Mouse (Mus musculus) kidney, postnatal 0 days (tissue): ENCODE results near the gene Ippk. TPM values are rescaled to one million over a fixed set of nuclear protein-coding genes. Genes with fewer than 3 reads are reported as not detected.

Experiments used
- ATAC-seq: fragments of 200-750 bp; cut with Nextera tagmentation; replicated peaks from 2 replicates; pipeline ENCODE4 v1.8.0; 2017; ENCODE audit warnings: low read depth, moderate number of reproducible peaks, moderate TSS enrichment, moderate library complexity; ENCODE audit not compliant: low FRiP score
- DNase-seq: peaks from one replicate; pipeline ENCODE4 v3.0.0-alpha.2; 2016; ENCODE audit warnings: low spot score
- H3K27ac ChIP-seq: fragments of 300-500 bp; sonication (generic); 2 replicates; pipeline ENCODE4 v1.5.1; 2014; ENCODE audit warnings: mild to moderate bottlenecking
- H3K27me3 ChIP-seq: fragments of 300-500 bp; sonication (generic); 2 replicates; pipeline ENCODE4 v1.6.1; 2014; ENCODE audit warnings: low read length, mixed read lengths; ENCODE audit not compliant: insufficient read depth
- H3K36me3 ChIP-seq: fragments of 300-500 bp; sonication (generic); 2 replicates; pipeline ENCODE4 v1.6.1; 2014; ENCODE audit warnings: low read length, mixed read lengths; ENCODE audit not compliant: insufficient read depth
- H3K4me1 ChIP-seq: fragments of 300-500 bp; sonication (generic); replicated peaks from 2 replicates; pipeline ENCODE4 v1.6.1; 2014; ENCODE audit warnings: antibody characterized with exemption, low read length, mixed read lengths; ENCODE audit not compliant: insufficient read depth
- H3K4me2 ChIP-seq: fragments of 300-500 bp; sonication (generic); 2 replicates; pipeline ENCODE4 v1.6.1; 2014; ENCODE audit warnings: mild to moderate bottlenecking, low read length, moderate library complexity, mixed read lengths
- H3K4me3 ChIP-seq: fragments of 300-500 bp; sonication (generic); replicated peaks from 2 replicates; pipeline ENCODE4 v1.5.1; 2014; ENCODE audit warnings: low read depth, low read length
- H3K9ac ChIP-seq: fragments of 300-500 bp; sonication (generic); 2 replicates; pipeline ENCODE4 v1.6.1; 2014; ENCODE audit warnings: low read depth, low read length
- H3K9me3 ChIP-seq: fragments of 300-500 bp; sonication (generic); replicated peaks from 2 replicates; pipeline ENCODE4 v1.6.1; 2016; ENCODE audit warnings: low read length, inconsistent platforms, mixed read lengths
- CTCF ChIP-seq: IDR thresholded peaks from 2 replicates; pipeline ENCODE4 v1.5.1; 2016; ENCODE audit warnings: antibody characterized with exemption, low read depth, mild to moderate bottlenecking, moderate library complexity
- WGBS: fragments of 180-500 bp; shearing (Covaris S2); extraction: QIAGEN DNeasy Blood & Tissue Kit; methylation state at CpG from one replicate; pipeline ENCODE4 v1.1.7; 2014; 5-methylcytosine and 5-hydroxymethylcytosine counted together
- polyA plus RNA-seq: library from polyadenylated mRNA; unstranded; fragments of >200 nt; fragmentation: Nextera tagmentation; extraction: Ambion mirVana; gene quantifications from 2 replicates; pipeline ENCODE4 v1.2.1, GENCODE M21; 2015

The Ippk gene
- polyA plus RNA-seq, 1 experiment from 2014 or later: 13.5 TPM

GRCm38 (mm10) chr13:49462921-49463320 lies 41.9 kb downstream of the Ippk start:
- Histone ChIP-seq H3K36me3 (peaks cover 31% of the 10 kb centered on the region), H3K4me3 (no peak overlapping the region), H3K4me2 (no peak overlapping the region), H3K27me3 (no peaks in the 10 kb centered on the region), H3K9me3 (no peaks in the 10 kb centered on the region), H3K27ac (no peak overlapping the region), H3K9ac (no peak overlapping the region), H3K4me1 (no peaks in the 10 kb centered on the region)
- no peak for TF ChIP-seq CTCF
- ATAC-seq: no peak
- DNase-seq: no peak
- WGBS: 94% methylated on average over 2 of the region's 2 CpGs

GRCm38 (mm10) chr13:49465875-49466274 lies 44.8 kb downstream of the Ippk start:
- no peak for ATAC-seq
- H3K4me3 ChIP-seq: no peak overlapping the region

GRCm38 (mm10) chr13:49466393-49467075 lies 45.5 kb downstream of the Ippk start:
- no peak overlapping the region for H3K4me2 ChIP-seq
- no peaks in the 10 kb centered on the region for H3K9me3 ChIP-seq
- 65% methylated on average over 11 of the region's 11 CpGs for WGBS
- no peak for TF ChIP-seq CTCF
- H3K36me3 ChIP-seq: peaks cover 18% of the 10 kb centered on the region
- H3K27ac ChIP-seq: peak overlapping the region; percentile 28; the same call in 1 of the 2 replicates
- H3K9ac ChIP-seq: no peak overlapping the region
- H3K4me3 ChIP-seq: no peak overlapping the region
- DNase-seq: peak; percentile 56
- no peaks in the 10 kb centered on the region for H3K4me1 ChIP-seq
- no peaks in the 10 kb centered on the region for H3K27me3 ChIP-seq
- no peak for ATAC-seq

More at GRCm38 (mm10) chr13:49465875-49466274, 44.8 kb downstream of the Ippk start:
- TF ChIP-seq CTCF: no peak
- WGBS: 95% methylated on average over 4 of the region's 4 CpGs
- Histone ChIP-seq H3K36me3 (peaks cover 23% of the 10 kb centered on the region), H3K4me1 (no peaks in the 10 kb centered on the region), H3K27ac (no peak overlapping the region), H3K9me3 (no peaks in the 10 kb centered on the region), H3K9ac (no peak overlapping the region), H3K4me2 (no peak overlapping the region), H3K27me3 (no peaks in the 10 kb centered on the region)
- no peak for DNase-seq

GRCm38 (mm10) chr13:49467585-49467984 lies 46.5 kb downstream of the Ippk start:
- Histone ChIP-seq H3K9ac (no peak overlapping the region), H3K36me3 (peaks cover 7% of the 10 kb centered on the region), H3K4me2 (no peak overlapping the region), H3K9me3 (no peaks in the 10 kb centered on the region), H3K27ac (no peak overlapping the region), H3K4me1 (no peaks in the 10 kb centered on the region), H3K27me3 (no peaks in the 10 kb centered on the region), H3K4me3 (no peak overlapping the region)
- no peak for DNase-seq
- no peak for ATAC-seq
- WGBS: 47% methylated on average over 2 of the region's 2 CpGs
- no peak for TF ChIP-seq CTCF

- 95% methylated on average over 5 of the region's 5 CpGs for WGBS
- H3K36me3 ChIP-seq: peaks cover 6% of the 10 kb centered on the region
- peak; percentile 15; the same call in 1 of the 2 replicates for TF ChIP-seq CTCF
- H3K4me2 ChIP-seq: no peak overlapping the region
- no peak overlapping the region for H3K4me3 ChIP-seq
- DNase-seq (no peak), ATAC-seq (no peak)
- no peak overlapping the region for H3K27ac ChIP-seq
- no peaks in the 10 kb centered on the region for H3K27me3 ChIP-seq
- H3K4me1 ChIP-seq: no peaks in the 10 kb centered on the region
- no peak overlapping the region for H3K9ac ChIP-seq
- no peaks in the 10 kb centered on the region for H3K9me3 ChIP-seq
These were observed 48.0 kb downstream of the Ippk start for GRCm38 (mm10) chr13:49469002-49469401.

- no peak for TF ChIP-seq CTCF
- no peak overlapping the region for H3K4me2 ChIP-seq
- no peak for DNase-seq
- H3K9ac ChIP-seq: no peak overlapping the region
- no peaks in the 10 kb centered on the region for H3K9me3 ChIP-seq
- H3K4me1 ChIP-seq: no peaks in the 10 kb centered on the region
- H3K36me3 ChIP-seq: no peaks in the 10 kb centered on the region
- H3K4me3 ChIP-seq: no peak overlapping the region
- no peak for ATAC-seq
- no peaks in the 10 kb centered on the region for H3K27me3 ChIP-seq
- WGBS: 92% methylated on average over 4 of the region's 4 CpGs
- H3K27ac ChIP-seq: no peak overlapping the region
These were observed 49.3 kb downstream of the Ippk start for GRCm38 (mm10) chr13:49470319-49470718.
